Mouse (Mus musculus): ENCODE results near the gene Pptc7.

Pptc7 gene

GRCm38 (mm10) chr5:122284183-122285028 lies at the start of gene Pptc7:
Gene Pptc7 (plus strand): TSS chr5:122284365.
- peak; percentile 85 for DNase-seq (ENCODE audit: low read depth)

GRCm38 (mm10) chr5:122235196-122235836 lies 48.8 kb upstream of the Pptc7 start:
- DNase-seq (ENCODE audit: low read depth) = no peak

- DNase-seq (ENCODE audit: low read depth) = no peak
Observed at GRCm38 (mm10) chr5:122237200-122237599, 47.0 kb upstream of the Pptc7 start.

- DNase-seq (ENCODE audit: low read depth) = no peak
Observed at GRCm38 (mm10) chr5:122239618-122240017, 44.5 kb upstream of the Pptc7 start.

GRCm38 (mm10) chr5:122240521-122240920 lies 43.6 kb upstream of the Pptc7 start:
- DNase-seq (ENCODE audit: low read depth) = no peak

GRCm38 (mm10) chr5:122240989-122241388 lies 43.2 kb upstream of the Pptc7 start:
- no peak for DNase-seq (ENCODE audit: low read depth)

- no peak for DNase-seq (ENCODE audit: low read depth)
Observed at GRCm38 (mm10) chr5:122242521-122243123, 41.5 kb upstream of the Pptc7 start.

GRCm38 (mm10) chr5:122243781-122244523 lies 40.2 kb upstream of the Pptc7 start:
- no peak for DNase-seq (ENCODE audit: low read depth)

- DNase-seq (ENCODE audit: low read depth) = no peak
Observed at GRCm38 (mm10) chr5:122245186-122245585, 39.0 kb upstream of the Pptc7 start.

- DNase-seq (ENCODE audit: low read depth) = no peak
Observed at GRCm38 (mm10) chr5:122246547-122247167, 37.5 kb upstream of the Pptc7 start.

GRCm38 (mm10) chr5:122247529-122247928 lies 36.6 kb upstream of the Pptc7 start:
- DNase-seq (ENCODE audit: low read depth) = no peak

- no peak for DNase-seq (ENCODE audit: low read depth)
Observed at GRCm38 (mm10) chr5:122247934-122248333, 36.2 kb upstream of the Pptc7 start.

- no peak for DNase-seq (ENCODE audit: low read depth)
Observed at GRCm38 (mm10) chr5:122249281-122249680, 34.9 kb upstream of the Pptc7 start.

- DNase-seq (ENCODE audit: low read depth) = no peak
Observed at GRCm38 (mm10) chr5:122251895-122252606, 32.1 kb upstream of the Pptc7 start.

- no peak for DNase-seq (ENCODE audit: low read depth)
Observed at GRCm38 (mm10) chr5:122258027-122258741, 26.0 kb upstream of the Pptc7 start.

- DNase-seq (ENCODE audit: low read depth) = no peak
Observed at GRCm38 (mm10) chr5:122262104-122262503, 22.1 kb upstream of the Pptc7 start.

GRCm38 (mm10) chr5:122263933-122264905 lies 19.9 kb upstream of the Pptc7 start, which contains the start of gene Tctn1:
Gene Tctn1 (minus strand): TSS chr5:122264460.
- DNase-seq (ENCODE audit: low read depth) = peak; percentile 89

GRCm38 (mm10) chr5:122265187-122265586 lies 19.0 kb upstream of the Pptc7 start:
- DNase-seq (ENCODE audit: low read depth) = no peak

- no peak for DNase-seq (ENCODE audit: low read depth)
Observed at GRCm38 (mm10) chr5:122265942-122266341, 18.2 kb upstream of the Pptc7 start.
